Comparison of ENCODE assay signal across 8 mouse cellular contexts in genomic region chr17:45584939-45585678, GRCm38 (mm10). TPM values are rescaled to one million over a fixed set of nuclear protein-coding genes. Genes with fewer than 3 reads are reported as not detected.
DNase-seq lines count a peak whose midpoint lies in the region; ATAC-seq and TF ChIP-seq lines count a peak whose summit lies in the region.

No protein-coding gene starts in this region.

- 0 out of 2 replicates have a peak, but pooled peaks have one; percentile 43 for ATAC-seq in cerebellum, adult (ENCODE audit: insufficient number of reproducible peaks, low FRiP score, low TSS enrichment)
- peak; percentile 68 for ATAC-seq in forebrain, embryonic 14.5 days
- ATAC-seq in lung, embryonic 15.5 days (ENCODE audit: borderline replicate concordance, extremely low read depth, low FRiP score, low TSS enrichment): peak; percentile 49

- peaks cover 5% of the 10 kb centered on the region; the same call in 1 of the 2 replicates for H3K4me1 ChIP-seq in forebrain, embryonic 14.5 days (ENCODE audit: control insufficient read depth, insufficient read depth, low read length)
- H3K4me1 ChIP-seq in lung, embryonic 15.5 days: peaks cover 36% of the 10 kb centered on the region
- peaks cover 24% of the 10 kb centered on the region for H3K4me1 ChIP-seq in olfactory bulb, adult 2 months (ENCODE audit: control insufficient read depth, insufficient read depth, low read length)

- no peak overlapping the region for H3K4me3 ChIP-seq in forebrain, embryonic 14.5 days (ENCODE audit: low read depth, low read length)
- H3K4me3 ChIP-seq in lung, embryonic 15.5 days: no peak overlapping the region
- H3K4me3 ChIP-seq in olfactory bulb, adult 2 months (ENCODE audit: insufficient read depth, low read depth, low read length): no peak overlapping the region

- no peak overlapping the region for H3K4me2 ChIP-seq in forebrain, embryonic 14.5 days (ENCODE audit: low read length)
- peak overlapping the region; percentile 15 for H3K4me2 ChIP-seq in lung, embryonic 15.5 days

- peak overlapping the region; percentile 72 for H3K27ac ChIP-seq in forebrain, embryonic 14.5 days (ENCODE audit: low read depth, low read length)
- H3K27ac ChIP-seq in lung, embryonic 15.5 days: peak overlapping the region; percentile 84
- peak overlapping the region; percentile 43 for H3K27ac ChIP-seq in olfactory bulb, adult 2 months (ENCODE audit: insufficient read depth, low read depth, low read length)

- H3K27me3 ChIP-seq in forebrain, embryonic 14.5 days (replicated peaks; ENCODE audit: control insufficient read depth, insufficient read depth, low read length): no peaks in the 10 kb centered on the region
- H3K27me3 ChIP-seq in lung, embryonic 15.5 days: no peaks in the 10 kb centered on the region

- H3K36me3 ChIP-seq in forebrain, embryonic 14.5 days (ENCODE audit: control insufficient read depth, insufficient read depth, low read length): no peaks in the 10 kb centered on the region
- H3K36me3 ChIP-seq in lung, embryonic 15.5 days: peaks cover 20% of the 10 kb centered on the region; the same call in 1 of the 2 replicates

- intact Hi-C loops in heart, postnatal 14 days (cut with DNase I): loop anchor here (1.0 to 5.0 kb wide), 2 partner anchors 44 to 132 kb away; no protein-coding TSS in a partner anchor

- DNase-seq in CD8-positive naive resting alpha-beta T cell, adult 2 months (ENCODE audit: low read depth in 2 of 2, low spot score in 2 of 2): peak; percentile 66 to 71
- DNase-seq in forebrain, embryonic 14.5 days (ENCODE audit: low spot score): peak; percentile 73
- peak; percentile 87 to 92 for DNase-seq in heart, postnatal 14 days
- DNase-seq in layer of hippocampus, adult 11-12 months (ENCODE audit: low spot score): peak; percentile 84
- peak; percentile 62 to 86 for DNase-seq in thymus, postnatal 10 days (ENCODE audit: low spot score in 2 of 2)

- peak; percentile 89 for TF ChIP-seq CTCF in olfactory bulb, adult 2 months (IDR thresholded peaks at IDR 0.05; ENCODE audit: insufficient read depth, low read depth, low read length)

- no peaks in the 10 kb centered on the region for H3K9me3 ChIP-seq in forebrain, embryonic 14.5 days (replicated peaks; ENCODE audit: control insufficient read depth, low read length)
- H3K9me3 ChIP-seq in lung, embryonic 15.5 days: no peaks in the 10 kb centered on the region

- TF ChIP-seq POLR2A in olfactory bulb, adult 2 months (IDR thresholded peaks at IDR 0.05; ENCODE audit: insufficient read depth, low read depth, low read length): 0 out of 2 replicates have a peak, but pooled peaks have one; percentile 17

- no peak overlapping the region for H3K9ac ChIP-seq in forebrain, embryonic 14.5 days (ENCODE audit: low read length)
- H3K9ac ChIP-seq in lung, embryonic 15.5 days: no peak overlapping the region

- WGBS in forebrain, embryonic 14.5 days: 30% methylated on average over 14 of the region's 14 CpGs
- WGBS in lung, embryonic 15.5 days: 28% methylated on average over 14 of the region's 14 CpGs
- WGBS in olfactory bulb, adult 2 months: 37% methylated on average over 14 of the region's 14 CpGs

RNA-seq across cellular contexts. Expression of gene Hsp90ab1, which starts 12.0 kb away (rescaled TPM):
- 1,462 and 1,472 TPM in 2 replicates for polyA plus RNA-seq in forebrain, embryonic 14.5 days (2014; fragmentation: Nextera tagmentation; extraction: Ambion mirVana)
- total RNA-seq in heart, postnatal 14 days (2021): 100 to 1,000 TPM; 897 to 986 TPM
- 1,572 and 1,619 TPM in 2 replicates for polyA plus RNA-seq in lung, embryonic 15.5 days (2015; fragmentation: Nextera tagmentation; extraction: Ambion mirVana)
- 1,037 and 1,562 TPM in 2 replicates for polyA plus RNA-seq in olfactory bulb, adult 2 months (2012; ENCODE audit: insufficient read depth, insufficient read length, low replicate concordance, missing spikeins)

RNA-seq across cellular contexts. Expression of gene Slc29a1, which starts 14.3 kb away (rescaled TPM):
- 53.0 and 60.9 TPM in 2 replicates for polyA plus RNA-seq in forebrain, embryonic 14.5 days (2014; fragmentation: Nextera tagmentation; extraction: Ambion mirVana)
- total RNA-seq in heart, postnatal 14 days (2021): 10 to 100 TPM; 75.0 to 80.7 TPM
- 92.1 and 103 TPM in 2 replicates for polyA plus RNA-seq in lung, embryonic 15.5 days (2015; fragmentation: Nextera tagmentation; extraction: Ambion mirVana)
- not detected in 2 replicates for polyA plus RNA-seq in olfactory bulb, adult 2 months (2012; ENCODE audit: insufficient read depth, insufficient read length, low replicate concordance, missing spikeins)

RNA-seq across cellular contexts. Expression of gene Mymx, which starts 16.8 kb away (rescaled TPM):
- not detected in 2 replicates for polyA plus RNA-seq in forebrain, embryonic 14.5 days (2014; fragmentation: Nextera tagmentation; extraction: Ambion mirVana)
- total RNA-seq in heart, postnatal 14 days (2021): not detected
- polyA plus RNA-seq in lung, embryonic 15.5 days (2015; fragmentation: Nextera tagmentation; extraction: Ambion mirVana): 0.36 and 0.41 TPM in 2 replicates
- not detected in 2 replicates for polyA plus RNA-seq in olfactory bulb, adult 2 months (2012; ENCODE audit: insufficient read depth, insufficient read length, low replicate concordance, missing spikeins)

RNA-seq across cellular contexts. Expression of gene Slc35b2, which starts 21.4 kb away (rescaled TPM):
- polyA plus RNA-seq in forebrain, embryonic 14.5 days (2014; fragmentation: Nextera tagmentation; extraction: Ambion mirVana): 99.4 and 102 TPM in 2 replicates
- total RNA-seq in heart, postnatal 14 days (2021): 10 to 100 TPM; 28.8 to 29.9 TPM
- polyA plus RNA-seq in lung, embryonic 15.5 days (2015; fragmentation: Nextera tagmentation; extraction: Ambion mirVana): 137 and 141 TPM in 2 replicates
- polyA plus RNA-seq in olfactory bulb, adult 2 months (2012; ENCODE audit: insufficient read depth, insufficient read length, low replicate concordance, missing spikeins): not detected in 2 replicates

RNA-seq across cellular contexts. Expression of gene Nfkbie, which starts 29.6 kb away (rescaled TPM):
- polyA plus RNA-seq in forebrain, embryonic 14.5 days (2014; fragmentation: Nextera tagmentation; extraction: Ambion mirVana): 3.3 and 4.1 TPM in 2 replicates
- 1 to 10 TPM; 1.5 to 2.1 TPM for total RNA-seq in heart, postnatal 14 days (2021)
- 3.0 and 5.0 TPM in 2 replicates for polyA plus RNA-seq in lung, embryonic 15.5 days (2015; fragmentation: Nextera tagmentation; extraction: Ambion mirVana)
- polyA plus RNA-seq in olfactory bulb, adult 2 months (2012; ENCODE audit: insufficient read depth, insufficient read length, low replicate concordance, missing spikeins): not detected in 2 replicates
